Mouse (Mus musculus): ENCODE data around the gene Cyp2u1. TPM values are rescaled to one million over a fixed set of nuclear protein-coding genes. Genes with fewer than 3 reads are reported as not detected.

Gene Cyp2u1
- polyA plus RNA-seq, 1 experiment from 2014 or later = 6.4 TPM

DNA sequence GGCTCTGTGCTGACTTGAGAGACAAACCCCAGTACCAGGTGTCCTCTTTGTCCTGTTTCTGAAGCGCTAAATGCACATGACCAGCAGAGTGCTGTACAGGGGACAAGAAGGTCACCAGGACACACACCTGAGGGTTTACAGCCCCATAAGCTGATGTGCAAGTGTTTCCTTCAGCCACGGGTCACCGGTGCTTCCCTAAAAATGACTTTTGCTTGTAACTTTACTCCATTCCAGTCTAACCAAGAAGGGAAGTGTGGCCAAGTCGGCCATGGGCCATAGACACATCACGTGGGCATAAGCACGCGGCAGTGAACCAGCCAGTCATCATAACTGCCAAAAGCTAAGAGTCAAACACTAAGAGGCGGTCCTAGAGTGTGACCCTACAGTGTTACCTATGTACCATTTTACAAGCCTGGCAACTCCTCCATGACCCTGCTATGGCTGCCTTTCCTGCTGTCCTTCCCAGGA lies 56.4 kb downstream of the Cyp2u1 start:
- Histone ChIP-seq H3K4me2 (ENCODE audit: low read length) (no peak overlapping the region), H3K27me3 (ENCODE audit: control insufficient read depth, insufficient read depth, low read length) (no peaks in the 10 kb centered on the region), H3K9me3 (ENCODE audit: control insufficient read depth, low read length) (no peaks in the 10 kb centered on the region), H3K4me3 (replicated peaks; ENCODE audit: low read depth, low read length) (no peak overlapping the region), H3K9ac (replicated peaks; ENCODE audit: low read length) (no peak overlapping the region), H3K36me3 (ENCODE audit: control insufficient read depth, insufficient read depth, low read length) (no peaks in the 10 kb centered on the region), H3K27ac (replicated peaks; ENCODE audit: low read depth, low read length) (no peak overlapping the region), H3K4me1 (ENCODE audit: control insufficient read depth, insufficient read depth, low read length) (no peaks in the 10 kb centered on the region)
- DNase-seq (no peak), ATAC-seq (ENCODE audit: low FRiP score, low TSS enrichment) (no peak)
- 95% methylated on average over 8 of the region's 8 CpGs for WGBS

DNA sequence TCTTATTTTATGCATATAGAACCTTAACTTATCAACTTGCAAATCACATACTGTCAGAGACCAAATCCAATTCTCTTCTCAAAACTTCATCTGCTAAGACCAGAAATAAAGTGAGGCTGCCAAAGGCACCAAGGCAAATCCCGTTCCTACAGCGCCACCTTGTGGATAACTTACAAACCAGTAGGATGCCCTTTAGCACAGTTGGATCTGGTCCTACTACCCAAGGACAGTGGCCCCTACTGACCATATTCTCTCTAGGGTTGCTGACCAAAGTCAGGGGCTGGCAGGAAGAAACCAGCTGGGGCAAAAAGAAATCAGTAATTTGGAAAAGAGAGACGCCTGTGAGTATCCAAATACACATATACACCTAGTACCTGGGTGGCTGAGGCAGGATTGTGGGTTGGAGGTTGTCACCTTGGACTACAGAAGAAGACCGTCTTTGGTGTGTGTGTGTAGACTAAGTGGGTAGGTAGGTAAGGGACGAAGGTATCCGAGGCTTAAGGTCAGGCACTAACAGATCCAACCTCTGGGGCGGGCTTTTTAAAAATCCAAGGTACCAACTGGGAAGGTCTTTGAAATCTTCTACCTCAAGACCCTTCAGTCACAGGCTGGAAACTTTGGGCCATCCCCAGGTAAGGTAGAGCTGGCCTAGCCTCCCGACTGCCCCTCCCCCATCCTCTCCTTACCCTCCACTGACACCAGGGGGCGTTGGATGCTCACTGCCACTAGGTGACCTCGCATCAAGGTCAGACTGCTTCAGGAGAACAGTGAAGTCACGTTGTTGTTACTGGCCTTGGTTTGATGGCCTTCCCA lies 57.1 kb downstream of the Cyp2u1 start:
- peak; percentile 92 for DNase-seq
- 62% methylated on average over 11 of the region's 11 CpGs for WGBS
- H3K4me1 ChIP-seq (ENCODE audit: control insufficient read depth, insufficient read depth, low read length) = no peaks in the 10 kb centered on the region

More for the DNA sequence above, 57.1 kb downstream of the Cyp2u1 start:
- H3K4me3 ChIP-seq (replicated peaks; ENCODE audit: low read depth, low read length) = no peak overlapping the region
- no peaks in the 10 kb centered on the region for H3K36me3 ChIP-seq (ENCODE audit: control insufficient read depth, insufficient read depth, low read length)
- H3K27me3 ChIP-seq (ENCODE audit: control insufficient read depth, insufficient read depth, low read length) = no peaks in the 10 kb centered on the region
- ATAC-seq (ENCODE audit: low FRiP score, low TSS enrichment) = peak; percentile 59; the same call in 1 of the 2 replicates
- H3K4me2 ChIP-seq (ENCODE audit: low read length) = no peak overlapping the region
- H3K27ac ChIP-seq (replicated peaks; ENCODE audit: low read depth, low read length) = no peak overlapping the region
- no peak overlapping the region for H3K9ac ChIP-seq (replicated peaks; ENCODE audit: low read length)
- no peaks in the 10 kb centered on the region for H3K9me3 ChIP-seq (ENCODE audit: control insufficient read depth, low read length)

Other genes with a start within 250 kb of the Cyp2u1 start
- gene Lef1, start 192.8 kb downstream of the Cyp2u1 start, polyA plus RNA-seq (2014; fragmentation: Nextera tagmentation; extraction: Ambion mirVana) = 75.4 and 93.8 TPM in 2 replicates
- 20.8 and 26.5 TPM in 2 replicates for gene Hadh, start 31.1 kb downstream of the Cyp2u1 start, polyA plus RNA-seq (2014; fragmentation: Nextera tagmentation; extraction: Ambion mirVana)
- 0.50 and 0.93 TPM in 2 replicates for gene Sgms2, start 188.2 kb upstream of the Cyp2u1 start, polyA plus RNA-seq (2014; fragmentation: Nextera tagmentation; extraction: Ambion mirVana)